Mouse (Mus musculus) cortical plate, adult 2 months (tissue): ENCODE data around the gene Praf2. TPM values are rescaled to one million over a fixed set of nuclear protein-coding genes. Genes with fewer than 3 reads are reported as not detected.
"Not testable (repeated sequence)": the region's sequence is repeated elsewhere in the genome, so short reads cannot be mapped to it uniquely, and the experiment has no call there.

ENCODE experiments used
- H3K27ac ChIP-seq: fragments of 200-500 bp; 2 replicates; pipeline ENCODE4 v1.5.1; 2012; ENCODE audit warnings: low read length, control low read depth, inconsistent platforms; ENCODE audit not compliant: insufficient read depth
- H3K4me1 ChIP-seq: fragments of 200-500 bp; 2 replicates; pipeline ENCODE4 v1.6.1; 2011; ENCODE audit warnings: low read length; ENCODE audit not compliant: control insufficient read depth, insufficient read depth
- H3K4me3 ChIP-seq: fragments of 200-500 bp; 2 replicates; pipeline ENCODE4 v1.5.1; 2011; ENCODE audit warnings: mild to moderate bottlenecking, low read length, control low read depth; ENCODE audit not compliant: insufficient read depth
- CTCF ChIP-seq: fragments of 200-500 bp; IDR thresholded peaks from 2 replicates; pipeline ENCODE4 v1.5.1; 2011; ENCODE audit warnings: mild to moderate bottlenecking, control low read depth, low read length; ENCODE audit not compliant: insufficient read depth; ENCODE audit errors: extremely low read depth
- POLR2A ChIP-seq: fragments of 200-500 bp; IDR thresholded peaks from 2 replicates; pipeline ENCODE4 v1.6.1; 2011; ENCODE audit warnings: mild to moderate bottlenecking, low read length, control low read depth; ENCODE audit not compliant: insufficient read depth; ENCODE audit errors: extremely low read depth
- polyA plus RNA-seq: library from polyadenylated mRNA; depleted of rRNA; stranded (reverse); fragments of >200 nt; gene quantifications from 2 replicates; pipeline ENCODE4 v1.2.3, GENCODE M21; 2012

Gene Praf2
- polyA plus RNA-seq, 1 experiment, result 131 TPM

DNA sequence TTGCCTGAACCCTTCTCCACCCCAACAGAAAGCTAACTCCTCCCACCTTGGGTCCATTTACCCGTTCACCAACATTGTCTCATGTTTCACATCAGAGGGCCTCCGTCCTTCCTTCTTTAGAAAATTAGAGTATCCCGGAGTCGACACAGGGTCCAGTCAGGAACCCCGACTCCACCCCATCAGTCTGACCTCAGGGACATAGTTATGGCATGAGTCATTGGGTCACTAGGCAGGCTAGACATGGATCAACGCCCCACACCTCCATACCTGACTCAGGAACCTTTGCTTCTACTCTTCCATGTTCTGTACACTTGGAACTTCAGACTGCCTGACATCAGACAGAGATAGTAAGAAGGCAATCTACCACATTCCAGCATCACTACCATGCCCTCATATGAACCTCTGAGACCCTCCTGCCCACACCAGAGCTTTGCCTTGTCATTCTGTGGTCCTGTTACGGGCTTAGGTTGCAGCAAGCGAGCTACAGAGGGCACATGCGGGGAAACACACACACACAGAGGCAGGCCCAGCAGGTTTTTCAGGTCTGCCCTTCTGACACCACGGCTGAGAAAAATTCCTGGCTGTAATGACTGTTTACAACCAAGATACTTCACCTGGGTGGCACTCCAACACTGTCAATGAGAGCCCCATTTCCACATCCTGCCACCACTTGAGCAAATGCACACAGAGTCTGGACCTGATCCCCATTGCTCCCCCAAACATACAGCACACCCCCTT is 12.0 kb downstream of the Praf2 start:
- H3K27ac ChIP-seq, result no peak overlapping the region
- H3K4me1 ChIP-seq, result no peaks in the 10 kb centered on the region
- TF ChIP-seq POLR2A, result no peak
- no peak for TF ChIP-seq CTCF
- H3K4me3 ChIP-seq, result no peak overlapping the region

DNA sequence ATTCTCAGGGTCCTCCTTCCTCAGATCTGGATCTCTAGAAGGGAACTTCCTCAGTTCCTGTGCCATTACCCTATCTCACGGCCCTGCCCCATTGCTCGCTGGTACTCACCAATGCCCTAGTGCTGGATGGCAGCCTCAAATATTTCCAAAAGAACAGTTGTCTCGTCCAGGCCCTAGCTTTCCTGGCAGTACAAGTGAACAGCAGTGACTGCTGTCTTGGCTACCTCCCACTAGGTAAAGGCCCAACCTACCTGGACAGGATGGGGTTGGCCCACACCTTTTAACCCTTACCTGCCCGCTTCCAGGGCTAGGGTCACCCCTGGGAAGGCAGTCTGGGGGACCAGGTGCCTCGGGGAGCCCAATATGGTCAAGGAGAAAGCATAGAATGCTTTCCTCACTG is 12.9 kb downstream of the Praf2 start:
- TF ChIP-seq CTCF (no peak), POLR2A (no peak)
- no peak overlapping the region for H3K27ac ChIP-seq
- H3K4me1 ChIP-seq, result no peaks in the 10 kb centered on the region
- H3K4me3 ChIP-seq, result no peak overlapping the region

DNA sequence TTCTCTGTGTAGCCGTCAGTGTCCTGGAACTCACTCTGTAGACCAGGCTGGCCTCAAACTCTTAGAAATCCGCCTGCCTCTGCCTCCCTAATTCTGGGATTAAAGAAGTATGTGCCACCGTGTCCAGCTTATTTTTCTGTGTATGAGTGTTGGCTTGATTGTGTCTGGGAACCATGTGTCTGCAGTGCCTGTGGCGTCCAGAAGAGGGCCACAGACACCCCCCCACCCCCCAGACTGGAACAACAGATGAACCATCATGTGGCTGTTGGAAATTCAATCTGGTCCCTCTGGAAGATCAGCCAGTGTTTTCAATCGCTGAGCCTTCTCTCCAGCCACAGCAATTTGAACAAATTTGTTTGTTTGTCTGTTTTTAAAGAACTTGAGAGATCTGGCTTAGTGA is 15.2 kb downstream of the Praf2 start:
- no peak overlapping the region for H3K27ac ChIP-seq
- H3K4me3 ChIP-seq, result no peak overlapping the region
- TF ChIP-seq POLR2A, result no peak
- TF ChIP-seq CTCF, result 0 out of 2 replicates have a peak, but pooled peaks have one; percentile 28
- H3K4me1 ChIP-seq, result no peaks in the 10 kb centered on the region

DNA sequence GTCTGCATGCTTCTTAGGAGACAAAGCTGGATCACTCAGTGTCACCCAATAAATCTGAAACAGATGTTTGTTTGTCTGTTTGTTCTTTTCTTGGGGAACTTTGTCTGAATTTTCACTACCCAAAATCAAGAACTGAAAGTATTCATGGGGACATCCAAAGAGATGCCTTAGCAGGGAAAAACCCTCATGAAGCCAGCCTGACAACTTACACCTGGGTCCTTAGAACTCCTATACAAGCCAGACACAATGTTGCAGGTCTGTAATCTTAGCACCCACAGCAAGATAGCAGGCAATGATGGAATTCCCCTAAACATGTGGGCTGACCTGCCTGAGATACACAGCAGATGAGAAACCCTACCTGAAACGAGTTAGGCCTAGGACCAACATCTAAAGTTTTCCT is 16.7 kb downstream of the Praf2 start:
- no peak overlapping the region for H3K4me3 ChIP-seq
- peaks cover 2% of the 10 kb centered on the region; the same call in 1 of the 2 replicates for H3K4me1 ChIP-seq
- no peak overlapping the region for H3K27ac ChIP-seq
- TF ChIP-seq POLR2A (no peak), CTCF (no peak)

DNA sequence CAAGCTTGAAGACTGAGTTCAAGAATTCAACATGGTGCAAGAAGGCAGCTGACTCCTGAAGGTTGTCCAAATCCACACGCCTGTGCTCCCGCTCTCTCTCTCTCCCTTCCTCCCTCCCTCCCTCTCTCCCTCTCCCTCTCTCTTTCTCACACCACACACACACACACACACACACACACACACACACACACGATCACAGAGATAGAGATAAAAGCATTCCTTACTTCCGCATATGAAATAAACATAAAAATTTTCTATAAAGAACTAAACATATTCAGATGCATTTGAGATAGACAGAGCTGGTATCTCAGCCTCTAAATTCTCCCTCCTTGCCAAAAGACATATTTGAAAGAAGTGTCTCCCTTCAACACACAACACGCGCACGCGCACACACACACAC is 17.2 kb downstream of the Praf2 start:
- no peak overlapping the region for H3K27ac ChIP-seq
- peaks cover 2% of the 10 kb centered on the region; the same call in 1 of the 2 replicates for H3K4me1 ChIP-seq
- no peak for TF ChIP-seq POLR2A
- no peak for TF ChIP-seq CTCF
- no peak overlapping the region for H3K4me3 ChIP-seq

DNA sequence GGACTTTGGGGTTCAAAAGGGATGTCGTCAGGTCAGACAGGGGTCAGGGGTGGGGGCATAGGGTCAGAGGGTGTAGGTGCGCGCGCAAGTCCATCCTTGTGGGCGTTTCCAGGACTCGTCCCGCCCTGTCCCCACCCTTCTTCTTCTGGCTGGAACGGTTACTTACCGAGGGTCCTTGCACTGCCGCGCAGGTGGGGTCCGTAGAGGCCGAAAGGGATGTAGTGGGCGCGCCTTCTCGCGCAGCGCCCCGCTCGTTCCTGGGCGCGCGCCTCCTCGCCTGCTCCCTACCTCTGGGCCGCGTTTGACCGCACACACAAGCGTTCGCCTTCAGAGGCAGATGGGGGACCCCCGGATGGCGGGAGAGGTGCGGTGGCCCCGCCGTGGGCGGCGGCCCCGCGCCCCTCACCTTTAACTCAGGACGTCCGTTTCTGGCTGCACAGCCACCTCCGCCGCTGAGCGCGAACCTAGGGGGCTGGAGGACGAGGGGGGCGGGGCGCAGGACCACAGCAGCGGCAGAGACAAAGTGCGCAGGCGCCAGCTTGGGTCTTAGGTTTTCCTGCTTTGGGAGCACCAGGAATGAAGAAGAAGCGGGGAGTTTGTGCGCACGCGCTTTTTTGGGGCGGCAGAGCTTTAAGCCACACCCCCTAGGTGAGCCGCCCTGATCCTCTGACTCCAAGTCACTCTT is 22.3 kb downstream of the Praf2 start, which contains the start of gene Ccdc120:
Ccdc120 (minus strand) TSS at position 474 of the 685 bp plus-strand sequence.
- TF ChIP-seq CTCF, result no peak
- no peak for TF ChIP-seq POLR2A
- no peak within 1 kb of the TSS for H3K27ac ChIP-seq
- peaks cover 2% of the 10 kb centered on the region; the same call in 1 of the 2 replicates for H3K4me1 ChIP-seq
- H3K4me3 ChIP-seq, result peak within 1 kb of the TSS; percentile 79

DNA sequence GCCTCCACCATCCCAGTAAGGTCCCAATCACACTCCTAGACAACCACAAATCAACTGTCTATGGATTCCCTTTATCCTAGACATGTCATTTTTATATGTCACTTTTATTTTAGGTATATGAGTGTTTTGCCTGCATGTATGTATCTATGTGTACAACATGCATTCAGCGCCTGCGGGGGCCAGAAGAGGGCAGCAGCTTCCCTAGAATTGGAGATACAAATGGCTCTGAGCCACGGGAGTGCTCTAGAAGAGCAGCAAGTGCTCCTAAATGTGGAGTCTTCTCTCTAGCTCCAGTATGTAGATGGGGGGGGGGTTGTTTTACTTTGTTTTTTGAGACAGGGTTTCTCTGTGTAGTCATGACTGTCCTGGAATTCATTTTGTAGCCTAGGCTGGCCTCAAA is 25.4 kb downstream of the Praf2 start:
- H3K4me1 ChIP-seq, H3K4me3 ChIP-seq, H3K27ac ChIP-seq: not testable (repeated sequence)

DNA sequence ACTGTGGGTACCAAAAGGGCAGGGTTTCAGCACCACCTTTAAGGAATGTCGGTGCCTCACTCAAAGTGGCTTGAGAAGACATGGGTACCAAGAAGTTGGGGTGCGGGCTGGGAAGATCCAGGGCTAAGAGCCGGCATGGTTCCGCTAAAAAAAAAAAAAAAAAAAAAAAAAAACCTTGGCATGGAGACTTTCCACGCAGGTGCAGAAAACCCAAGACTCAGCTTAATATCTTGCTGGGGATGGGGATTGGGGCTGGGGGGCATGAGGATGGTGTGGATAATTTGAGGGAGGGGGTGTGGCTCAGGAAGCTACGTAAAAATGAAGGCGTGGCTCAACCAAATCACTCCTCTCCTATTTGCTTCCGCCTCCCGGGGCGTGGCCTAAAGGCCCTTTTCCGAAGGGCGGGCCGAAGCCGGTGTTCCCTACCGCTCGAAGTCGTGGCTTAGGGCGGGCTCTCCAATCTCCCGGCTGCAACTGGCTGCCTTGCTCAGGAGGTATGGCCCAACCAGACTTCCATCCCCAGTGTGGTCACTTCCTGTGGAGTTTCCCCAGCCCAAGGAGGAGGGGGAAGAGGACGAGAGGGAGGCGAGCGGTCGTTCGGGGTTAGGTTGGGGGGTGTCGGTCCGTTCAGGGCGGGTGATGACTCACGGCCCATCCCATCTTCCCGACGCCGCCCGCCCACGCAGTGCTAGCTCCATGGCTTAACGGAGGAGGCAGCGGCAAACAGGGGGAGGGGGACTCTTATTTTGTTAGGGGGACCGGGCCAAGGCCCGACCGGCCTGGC is 34.1 kb downstream of the Praf2 start, which contains the start of gene Tfe3:
Tfe3 (plus strand) TSS at position 424 of the 784 bp plus-strand sequence.
- TF ChIP-seq POLR2A (peak; percentile 79), CTCF (no peak)
- peak within 1 kb of the TSS; percentile 63 for H3K4me3 ChIP-seq
- peaks cover 3% of the 10 kb centered on the region; the same call in 1 of the 2 replicates for H3K4me1 ChIP-seq
- H3K27ac ChIP-seq, result peak within 1 kb of the TSS; percentile 65

DNA sequence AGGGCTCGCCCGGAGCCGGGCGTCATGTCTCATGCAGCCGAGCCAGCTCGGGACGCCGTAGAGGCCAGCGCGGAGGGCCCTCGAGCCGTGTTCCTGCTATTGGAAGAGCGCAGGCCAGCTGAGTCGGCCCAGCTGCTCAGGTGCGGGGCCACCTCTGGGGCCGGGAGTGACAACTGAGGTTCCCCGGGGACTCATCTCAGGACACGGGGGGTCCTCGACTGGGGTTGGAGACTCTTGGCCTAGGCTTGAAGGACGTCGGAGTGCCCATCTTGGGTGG is 34.6 kb downstream of the Praf2 start:
- peak overlapping the region; percentile 65 for H3K27ac ChIP-seq
- peaks cover 3% of the 10 kb centered on the region; the same call in 1 of the 2 replicates for H3K4me1 ChIP-seq
- H3K4me3 ChIP-seq, result peak overlapping the region; percentile 63
- TF ChIP-seq POLR2A (no peak), CTCF (no peak)
